Mouse (Mus musculus) midbrain, embryonic 13.5 days (tissue): ENCODE results near the gene Crebzf. TPM values are rescaled to one million over a fixed set of nuclear protein-coding genes. Genes with fewer than 3 reads are reported as not detected.

ENCODE experiments used
- polyA plus RNA-seq: library from polyadenylated mRNA; unstranded; fragments of >200 nt; fragmentation: Nextera tagmentation; extraction: Ambion mirVana; gene quantifications from 2 replicates; pipeline ENCODE4 v1.2.1, GENCODE M21; 2015

The Crebzf gene
- polyA plus RNA-seq, 1 experiment from 2014 or later, result 39.5 TPM

Other genes starting within 250 kb of the Crebzf start
- not detected in 2 replicates for gene Ccdc83, start 177.0 kb upstream of the Crebzf start, polyA plus RNA-seq
- 2.3 and 2.4 TPM in 2 replicates for gene Sytl2, start 140.5 kb upstream of the Crebzf start, polyA plus RNA-seq
- gene Ccdc89, start 16.2 kb upstream of the Crebzf start, polyA plus RNA-seq, result 2.8 and 2.9 TPM in 2 replicates
- gene Tmem126a, start 14.5 kb downstream of the Crebzf start, polyA plus RNA-seq, result 134 and 140 TPM in 2 replicates
- gene Tmem126b, start 33.3 kb downstream of the Crebzf start, polyA plus RNA-seq, result 46.4 and 46.7 TPM in 2 replicates
- gene Dlg2, start 33.9 kb downstream of the Crebzf start, polyA plus RNA-seq, result 13.0 and 13.9 TPM in 2 replicates